Mouse (Mus musculus) kidney, adult 2 months (tissue): Measurements from ENCODE around the gene Pink1.

ENCODE experiments used
- CTCF ChIP-seq: fragments of 200-500 bp; conservative IDR thresholded peaks from 2 replicates; pipeline ENCODE4 v1.5.1; 2011; ENCODE audit warnings: low read depth, mild to moderate bottlenecking, control low read depth, low read length, moderate library complexity, mixed read lengths; ENCODE audit not compliant: insufficient read depth, insufficient read length
- POLR2A ChIP-seq: fragments of 200-500 bp; IDR thresholded peaks from one replicate; pipeline ENCODE4 v1.6.1; 2011; ENCODE audit warnings: low read depth, low read length, control low read depth

GRCm38 (mm10) chr4:138315781-138316180, 10.3 kb downstream of the Pink1 start:
- no peak for TF ChIP-seq POLR2A
- peak; percentile 49 for TF ChIP-seq CTCF
